Mouse (Mus musculus) bone marrow, adult 2 months (tissue): Measurements from ENCODE around the gene Chchd10.

Source experiments
- CTCF ChIP-seq: fragments of 200-500 bp; IDR thresholded peaks from 2 replicates; pipeline ENCODE4 v1.5.1; 2011; ENCODE audit warnings: low read length, control low read depth; ENCODE audit not compliant: control insufficient read depth, insufficient read depth
- POLR2A ChIP-seq: fragments of 200-500 bp; IDR thresholded peaks from 2 replicates; pipeline ENCODE4 v1.6.1; 2011; ENCODE audit warnings: low read depth, mild to moderate bottlenecking, control low read depth, low read length, borderline replicate concordance; ENCODE audit not compliant: control insufficient read depth

DNA sequence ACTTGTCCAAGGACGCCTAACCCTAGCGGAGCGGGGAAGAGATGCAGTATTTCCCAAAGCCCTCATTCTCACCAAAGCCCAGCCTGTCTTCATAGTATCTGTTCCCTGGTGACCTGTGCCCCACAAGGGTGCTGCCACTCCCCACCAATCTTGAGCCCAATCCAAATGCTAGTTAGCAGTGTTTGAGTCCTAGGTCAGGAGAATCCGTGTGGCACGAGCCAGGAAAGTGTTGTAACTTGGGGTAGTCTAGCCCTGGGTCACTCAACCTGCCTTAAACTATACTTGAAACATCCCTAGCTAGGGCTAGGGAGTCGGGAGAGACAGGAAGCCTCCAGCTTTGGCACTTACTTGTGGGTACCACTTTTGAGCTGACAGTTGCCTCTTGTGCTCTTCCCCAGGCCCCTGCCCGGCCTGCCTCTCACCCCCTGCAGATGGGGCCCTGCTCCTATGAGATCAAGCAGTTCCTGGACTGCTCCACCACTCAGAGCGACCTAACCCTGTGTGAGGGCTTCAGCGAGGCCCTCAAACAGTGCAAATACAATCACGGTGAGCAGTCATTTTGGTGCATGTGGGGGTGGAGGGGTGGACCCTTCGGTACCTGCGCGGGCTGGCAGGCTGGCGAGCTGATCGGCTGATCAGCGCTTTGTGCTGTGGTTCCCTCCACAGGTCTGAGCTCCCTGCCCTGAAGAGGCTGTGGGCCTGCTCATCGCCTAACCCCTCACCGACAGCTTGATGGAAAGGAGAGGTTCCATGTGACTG, 4.2 kb downstream of the Chchd10 start:
- TF ChIP-seq CTCF (no peak), POLR2A (no peak)
